Mouse (Mus musculus): ENCODE measurements at regions not wholly inside any gene's neighbourhood (a gene's known extent, or its start where the extent isn't known, plus 50 kb on each side); places are given as distances from the start of the nearest gene placed in this dataset.

GRCm38 (mm10) chr13:44375476-44376159 lies 353.7 kb upstream of the Jarid2 start:
- DNase-seq (ENCODE audit: inconsistent age in 2 of 2, low spot score in 1 of 2) = no peak

GRCm38 (mm10) chr13:44376160-44376488 lies 353.1 kb upstream of the Jarid2 start:
- no peak for DNase-seq (ENCODE audit: inconsistent age in 2 of 2, low spot score in 1 of 2)

DNA sequence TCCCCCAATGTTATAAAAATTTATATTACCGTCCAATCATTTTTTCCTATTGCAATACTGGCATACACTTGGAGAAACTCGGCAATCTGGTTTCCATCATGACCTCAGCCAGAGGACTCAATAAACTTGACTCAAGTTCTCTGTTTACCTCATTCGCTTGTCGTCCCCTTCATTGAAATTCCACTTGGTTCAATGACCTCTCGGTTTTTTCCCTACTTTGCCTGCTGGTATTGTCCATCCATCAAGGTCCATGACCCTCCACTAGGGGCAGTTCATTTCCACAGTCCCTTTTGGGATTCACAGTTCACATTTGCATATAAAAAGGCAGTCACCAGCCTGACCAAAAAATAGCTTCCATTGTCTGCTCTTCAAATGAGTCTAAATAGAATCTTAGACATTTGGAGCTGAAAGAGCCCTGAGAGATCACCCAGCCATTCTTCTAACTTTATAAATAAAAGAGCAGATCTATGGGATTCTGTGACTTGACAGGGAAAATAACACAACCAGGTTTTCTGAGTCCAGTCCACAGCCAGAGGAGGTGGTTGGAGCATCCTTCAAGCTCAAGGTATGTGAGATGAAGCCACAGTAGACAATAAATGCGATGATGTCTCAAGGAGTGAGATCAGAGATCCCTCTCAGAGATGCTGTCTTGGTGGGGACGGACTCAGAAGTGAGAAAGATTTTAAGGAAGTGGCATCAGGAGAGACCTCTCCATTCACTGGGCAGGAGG lies 347.4 kb upstream of the Jarid2 start:
- DNase-seq (ENCODE audit: inconsistent age in 2 of 2, low spot score in 1 of 2) = no peak

- DNase-seq (ENCODE audit: inconsistent age in 2 of 2, low spot score in 1 of 2) = no peak
Observed at GRCm38 (mm10) chr13:44383322-44383721, 346.0 kb upstream of the Jarid2 start.

DNA sequence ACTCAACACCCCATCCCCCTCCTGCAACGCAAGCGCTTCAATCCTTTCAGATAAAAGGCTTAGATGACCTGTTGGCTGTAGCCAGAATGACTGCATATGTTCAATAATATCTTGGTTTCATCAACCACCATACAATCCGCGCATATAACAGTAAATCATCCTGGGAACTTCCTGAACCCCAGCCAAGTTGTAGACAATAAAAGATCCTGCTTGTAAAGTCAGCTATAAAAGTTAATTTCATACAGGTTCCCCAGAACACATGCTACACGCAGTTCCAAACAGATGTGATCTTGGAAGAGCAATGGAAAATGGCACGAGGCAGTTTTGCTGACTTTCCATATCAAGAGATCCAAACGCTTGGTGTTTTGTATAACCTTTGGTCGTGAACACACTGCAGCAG lies 342.5 kb upstream of the Jarid2 start:
- no peak for DNase-seq (ENCODE audit: inconsistent age in 2 of 2, low spot score in 1 of 2)

- DNase-seq (ENCODE audit: inconsistent age in 2 of 2, low spot score in 1 of 2) = no peak
Observed at GRCm38 (mm10) chr13:44389696-44390095, 339.6 kb upstream of the Jarid2 start.

DNA sequence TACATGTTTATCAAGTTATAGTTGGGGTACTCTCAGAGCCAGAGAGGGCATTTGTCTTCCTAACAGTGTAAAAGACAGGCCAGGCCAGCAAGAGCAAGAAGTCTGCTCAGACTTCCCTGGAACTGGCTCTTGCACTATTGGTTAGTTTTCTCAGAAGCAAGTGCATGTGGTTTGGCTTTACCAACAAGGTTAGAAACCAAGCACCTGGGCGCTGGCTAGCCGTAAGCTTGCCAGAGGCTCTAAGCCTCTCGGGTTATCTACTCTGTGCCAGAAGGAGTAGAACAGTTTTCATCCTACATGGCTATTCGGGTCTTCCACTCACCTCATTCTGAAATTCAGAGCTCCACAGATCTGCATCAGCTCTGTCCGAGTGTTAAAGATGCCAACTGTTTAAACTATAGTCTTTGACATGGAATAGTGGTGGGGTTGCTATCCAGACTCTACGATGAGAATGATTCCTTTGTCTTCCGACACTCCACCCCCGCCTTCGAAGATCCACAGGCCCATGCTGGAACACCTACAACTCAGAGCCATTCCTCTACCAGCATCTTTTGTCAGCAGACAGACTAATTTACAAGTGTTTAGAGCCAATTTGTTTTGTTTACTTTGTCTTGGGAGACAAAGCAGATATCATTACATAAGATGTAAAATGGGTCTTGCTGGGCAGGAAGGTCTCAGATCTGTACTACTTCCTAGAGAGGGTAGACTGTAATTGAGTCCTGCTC lies 338.4 kb upstream of the Jarid2 start:
- no peak for DNase-seq (ENCODE audit: inconsistent age in 2 of 2, low spot score in 1 of 2)

- DNase-seq (ENCODE audit: inconsistent age in 2 of 2, low spot score in 1 of 2) = no peak
Observed at GRCm38 (mm10) chr13:44394016-44394415, 335.3 kb upstream of the Jarid2 start.

GRCm38 (mm10) chr13:44398613-44399369 lies 330.5 kb upstream of the Jarid2 start:
- no peak for DNase-seq (ENCODE audit: inconsistent age in 2 of 2, low spot score in 1 of 2)

DNA sequence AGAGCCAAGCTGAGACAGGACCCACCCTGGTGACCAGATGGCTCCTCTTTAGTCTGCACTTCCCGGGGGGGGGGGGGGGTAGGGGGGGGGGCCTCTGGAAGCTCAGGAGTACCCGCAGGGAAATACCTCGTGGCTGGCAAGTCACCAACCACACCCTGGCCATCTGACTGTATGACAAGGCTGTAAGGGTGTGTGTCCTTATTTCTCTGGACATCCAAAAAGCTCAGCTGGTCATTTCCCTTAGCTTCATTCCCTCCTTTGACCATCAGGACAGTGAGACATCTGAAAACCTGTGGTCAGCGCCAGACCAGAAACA lies 329.9 kb upstream of the Jarid2 start:
- DNase-seq (ENCODE audit: inconsistent age in 2 of 2, low spot score in 1 of 2) = no peak

- no peak for DNase-seq (ENCODE audit: inconsistent age in 2 of 2, low spot score in 1 of 2)
Observed at GRCm38 (mm10) chr13:44399831-44400321, 329.4 kb upstream of the Jarid2 start.

- no peak for DNase-seq (ENCODE audit: inconsistent age in 2 of 2, low spot score in 1 of 2)
Observed at GRCm38 (mm10) chr13:44404010-44404575, 325.2 kb upstream of the Jarid2 start.

DNA sequence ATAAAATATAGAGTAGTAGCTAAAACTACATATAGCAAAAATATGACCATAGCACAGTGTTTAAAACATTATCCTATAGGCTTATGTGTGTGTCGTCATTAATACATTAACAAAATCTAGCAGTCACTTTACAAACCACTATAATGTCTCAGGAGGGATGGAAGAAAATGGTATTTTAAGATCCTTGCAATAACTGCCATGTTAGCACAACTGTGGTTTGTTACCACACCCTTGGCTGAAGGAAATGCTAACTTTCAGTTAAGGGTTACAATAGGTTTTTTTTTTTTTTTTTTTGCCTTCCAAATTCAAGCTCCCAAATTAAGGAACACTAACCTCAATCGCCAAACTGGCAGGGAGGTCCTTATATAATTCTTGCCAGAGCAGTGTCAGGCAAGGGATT lies 322.0 kb upstream of the Jarid2 start:
- no peak for DNase-seq (ENCODE audit: inconsistent age in 2 of 2, low spot score in 1 of 2)

DNA sequence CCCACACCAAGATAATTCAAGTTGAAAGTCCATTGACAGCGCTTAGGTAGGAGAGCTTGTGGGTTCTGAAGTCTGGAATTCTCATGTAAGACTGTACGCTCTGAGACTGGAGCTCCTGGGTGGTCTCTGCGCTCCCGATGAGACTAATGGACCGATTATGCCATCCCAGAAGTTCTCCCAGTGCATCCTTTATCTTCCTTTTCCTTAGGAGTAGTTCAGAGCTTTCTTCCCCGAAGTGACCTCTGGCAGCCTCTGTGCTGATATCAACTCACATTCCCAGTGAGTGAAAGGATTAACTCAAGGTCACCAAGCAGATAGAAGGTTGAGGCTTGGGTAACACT lies 320.7 kb upstream of the Jarid2 start:
- no peak for DNase-seq (ENCODE audit: inconsistent age in 2 of 2, low spot score in 1 of 2)

GRCm38 (mm10) chr13:44408960-44409719 lies 320.1 kb upstream of the Jarid2 start:
- peak; percentile 58 to 82 for DNase-seq (ENCODE audit: inconsistent age in 2 of 2, low spot score in 1 of 2)

- no peak for DNase-seq (ENCODE audit: inconsistent age in 2 of 2, low spot score in 1 of 2)
Observed at GRCm38 (mm10) chr13:44409720-44410047, 319.6 kb upstream of the Jarid2 start.

DNA sequence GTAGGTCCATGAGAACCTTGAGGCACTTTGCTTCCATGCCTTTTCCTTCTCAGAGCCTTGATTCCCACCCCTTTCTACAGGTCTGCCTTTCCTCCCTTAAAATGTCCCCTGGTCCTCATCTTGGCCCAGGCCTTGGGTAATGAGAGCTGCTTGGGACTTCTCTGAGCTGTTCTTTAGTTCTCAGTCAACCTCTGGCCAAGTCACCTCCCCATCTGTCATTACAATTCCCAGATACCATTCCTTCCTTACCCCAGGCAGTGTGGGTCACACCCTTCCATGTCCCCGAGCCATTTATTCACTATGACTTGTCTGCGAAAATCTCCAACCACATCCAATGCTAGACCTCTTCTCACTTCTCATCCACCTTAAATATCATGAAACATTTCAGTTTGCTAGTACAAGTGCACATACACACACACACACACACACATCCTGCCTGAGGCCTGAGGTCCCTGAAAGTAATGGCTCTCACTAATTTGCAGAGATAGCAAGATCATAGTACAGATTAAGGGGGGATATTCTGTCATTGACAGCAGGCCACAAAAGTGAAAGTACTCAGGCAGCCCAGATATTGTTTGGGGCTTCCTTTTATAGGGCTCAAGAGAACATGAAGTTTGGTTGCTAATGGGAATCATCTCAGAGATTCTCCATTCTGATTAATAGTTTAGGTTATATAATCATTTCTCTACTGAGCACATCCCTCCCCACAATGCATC lies 317.3 kb upstream of the Jarid2 start:
- no peak for DNase-seq (ENCODE audit: inconsistent age in 2 of 2, low spot score in 1 of 2)

DNA sequence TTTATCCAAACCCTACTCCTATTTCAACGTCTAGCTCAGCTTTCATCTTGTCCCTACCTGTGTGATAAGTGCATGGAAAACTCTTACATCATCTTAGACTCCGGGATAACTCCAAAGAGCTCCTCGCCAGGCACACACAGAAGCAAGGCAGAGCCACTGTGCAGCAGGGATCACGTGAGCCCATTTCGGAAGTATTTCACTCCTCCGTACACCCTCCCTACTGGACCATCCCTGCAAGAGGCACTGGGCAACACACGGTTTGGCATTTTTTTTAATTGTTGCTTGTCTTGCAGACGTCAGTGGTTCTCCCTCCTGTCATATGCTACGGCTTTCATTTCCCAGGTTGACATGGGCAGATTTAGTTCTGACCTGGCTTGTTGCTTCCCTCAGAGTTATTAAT lies 316.0 kb upstream of the Jarid2 start:
- peak in 1 of 2 experiments; percentile 53 for DNase-seq (ENCODE audit: inconsistent age in 2 of 2, low spot score in 1 of 2)

- peak in 1 of 2 experiments; percentile 87 for DNase-seq (ENCODE audit: inconsistent age in 2 of 2, low spot score in 1 of 2)
Observed at GRCm38 (mm10) chr13:44415971-44416370, 313.3 kb upstream of the Jarid2 start.

- no peak for DNase-seq (ENCODE audit: inconsistent age in 2 of 2, low spot score in 1 of 2)
Observed at GRCm38 (mm10) chr13:44416986-44417385, 312.3 kb upstream of the Jarid2 start.
